In the genomic region with DNA sequence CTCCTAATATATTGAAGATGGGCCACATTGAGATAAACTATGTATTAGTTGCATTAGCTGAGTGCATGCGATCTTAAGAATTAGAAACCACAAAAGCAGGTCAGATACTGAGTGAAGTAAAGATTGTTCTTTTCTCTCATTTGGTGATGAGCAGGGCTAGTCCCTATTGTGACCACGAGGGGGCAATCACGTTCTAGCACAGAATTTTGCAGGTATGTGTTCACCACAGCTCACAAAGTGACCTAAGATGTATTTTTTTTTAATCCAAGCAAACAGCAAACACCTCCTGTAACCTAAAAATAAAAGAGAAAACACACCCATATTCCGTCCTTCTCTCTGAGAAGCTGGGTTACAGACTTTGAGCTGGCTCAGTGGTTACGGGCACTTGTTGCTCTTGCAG, we compare ENCODE assay signal across 8 mouse cellular contexts. TPM values are rescaled to one million over a fixed set of nuclear protein-coding genes. Genes with fewer than 3 reads are reported as not detected.
A peak's percentile ranks its signal among the peaks of the same experiment; 100 is the strongest.
DNase-seq lines count a peak whose midpoint lies in the region; ATAC-seq and TF ChIP-seq lines count a peak whose summit lies in the region.

No protein-coding gene starts in this region.

- no peak overlapping the region for H3K4me2 ChIP-seq in embryonic facial prominence, embryonic 14.5 days (ENCODE audit: low read depth, low read length)
- no peak overlapping the region for H3K4me2 ChIP-seq in neural tube, embryonic 11.5 days (ENCODE audit: low read depth)

- peak; percentile 43 for DNase-seq in urinary bladder, postnatal 14 days (ENCODE audit: low spot score)
- DNase-seq in urinary bladder, postnatal 10 days (ENCODE audit: low spot score): no peak
- peak; percentile 59 for DNase-seq in embryonic facial prominence, embryonic 14.5 days (ENCODE audit: low spot score)
- peak; percentile 41 for DNase-seq in hindlimb bud, embryonic 11.5 days (ENCODE audit: extremely low spot score, low read depth, low spot score)
- peak; percentile 62 for DNase-seq in left cerebral cortex, postnatal 4 days
- peak; percentile 66 for DNase-seq in neural tube, embryonic 11.5 days (ENCODE audit: low spot score)

- H3K9ac ChIP-seq in embryonic facial prominence, embryonic 14.5 days (ENCODE audit: low read depth, low read length): no peak overlapping the region
- H3K9ac ChIP-seq in neural tube, embryonic 11.5 days (ENCODE audit: low read length): no peak overlapping the region

- H3K4me1 ChIP-seq in bone marrow, adult 2 months (ENCODE audit: control insufficient read depth, insufficient read depth, low read length): peaks cover 2% of the 10 kb centered on the region; the same call in 1 of the 2 replicates
- H3K4me1 ChIP-seq in embryonic facial prominence, embryonic 14.5 days (ENCODE audit: control insufficient read depth, insufficient read depth, low read length): no peaks in the 10 kb centered on the region; the same call in 1 of the 2 replicates
- no peaks in the 10 kb centered on the region for H3K4me1 ChIP-seq in neural tube, embryonic 11.5 days (ENCODE audit: control insufficient read depth, insufficient read depth, low read length)

- TF ChIP-seq CTCF in bone marrow, adult 2 months (IDR thresholded peaks at IDR 0.05; ENCODE audit: control insufficient read depth, insufficient read depth, low read length): peak; percentile 50

- intact Hi-C loops in left cerebral cortex, postnatal 4 days (cut with DNase I): loop anchor here (5.0 kb wide), 1 partner anchor 342 kb away; no protein-coding TSS in a partner anchor

- H3K36me3 ChIP-seq in embryonic facial prominence, embryonic 14.5 days (ENCODE audit: control insufficient read depth, insufficient read depth, low read length): no peaks in the 10 kb centered on the region
- no peaks in the 10 kb centered on the region for H3K36me3 ChIP-seq in neural tube, embryonic 11.5 days (ENCODE audit: control insufficient read depth, insufficient read depth, low read length)

- H3K27ac ChIP-seq in bone marrow, adult 2 months (ENCODE audit: control insufficient read depth, insufficient read depth, low read depth, low read length, poor library complexity): no peak overlapping the region
- no peak overlapping the region for H3K27ac ChIP-seq in embryonic facial prominence, embryonic 14.5 days (replicated peaks; ENCODE audit: low read depth, low read length)
- no peak overlapping the region for H3K27ac ChIP-seq in neural tube, embryonic 11.5 days (ENCODE audit: low read depth, low read length)

- ATAC-seq in embryonic facial prominence, embryonic 14.5 days (ENCODE audit: low read depth): no peak
- ATAC-seq in neural tube, embryonic 11.5 days (ENCODE audit: insufficient read depth, low FRiP score, low TSS enrichment): no peak
- no peak for ATAC-seq in erythroid progenitor cell, adult 5-6 weeks (replicated peaks; ENCODE audit: low FRiP score, poor library complexity, severe bottlenecking)

- WGBS in bone marrow, adult 2 months: 23% methylated on average over 5 of the region's 5 CpGs
- 29% methylated on average over 5 of the region's 5 CpGs for WGBS in embryonic facial prominence, embryonic 14.5 days
- 33% methylated on average over 5 of the region's 5 CpGs for WGBS in neural tube, embryonic 11.5 days

- H3K27me3 ChIP-seq in embryonic facial prominence, embryonic 14.5 days (replicated peaks; ENCODE audit: control insufficient read depth, insufficient read depth, low read length): no peaks in the 10 kb centered on the region
- no peaks in the 10 kb centered on the region for H3K27me3 ChIP-seq in neural tube, embryonic 11.5 days (ENCODE audit: control insufficient read depth, insufficient read depth, low read length)

- H3K9me3 ChIP-seq in embryonic facial prominence, embryonic 14.5 days (ENCODE audit: control insufficient read depth, low read length): no peaks in the 10 kb centered on the region
- H3K9me3 ChIP-seq in neural tube, embryonic 11.5 days (ENCODE audit: control insufficient read depth, low read length): no peaks in the 10 kb centered on the region

- TF ChIP-seq POLR2A in bone marrow, adult 2 months (IDR thresholded peaks at IDR 0.05; ENCODE audit: borderline replicate concordance, control insufficient read depth, low read depth, low read length): no peak

- no peak overlapping the region for H3K4me3 ChIP-seq in bone marrow, adult 2 months (replicated peaks; ENCODE audit: control insufficient read depth, low read depth, low read length)
- H3K4me3 ChIP-seq in embryonic facial prominence, embryonic 14.5 days (ENCODE audit: low read depth, low read length): no peak overlapping the region
- H3K4me3 ChIP-seq in neural tube, embryonic 11.5 days (ENCODE audit: low read depth, low read length): no peak overlapping the region

RNA-seq across cellular contexts. Expression of a gene that starts 12.1 kb away (rescaled TPM):
- 7.7 and 14.1 TPM in 2 replicates for polyA plus RNA-seq in bone marrow, adult 2 months (2011; ENCODE audit: insufficient read depth, insufficient read length, low replicate concordance, missing spikeins)
- polyA plus RNA-seq in embryonic facial prominence, embryonic 14.5 days (2014; fragmentation: Nextera tagmentation; extraction: Ambion mirVana): 2.5 and 4.7 TPM in 2 replicates
- under 1 TPM in 1 of 2 experiments, not detected in 1; 0.24 TPM for total RNA-seq in left cerebral cortex, postnatal 4 days (2021)
- 0.74 and 0.93 TPM in 2 replicates for polyA plus RNA-seq in neural tube, embryonic 11.5 days (2014; fragmentation: Nextera tagmentation; extraction: Ambion mirVana)
- 10.5 and 24.3 TPM in 2 replicates for total RNA-seq in erythroid progenitor cell, adult 5-6 weeks (2015; ENCODE audit: low replicate concordance)
- 3.5 and 11.3 TPM in 2 replicates for total RNA-seq in erythroid progenitor cell, adult 5-6 weeks (2017; ENCODE audit: low replicate concordance)

RNA-seq across cellular contexts. Expression of a gene that starts 21.3 kb away (rescaled TPM):
- polyA plus RNA-seq in bone marrow, adult 2 months (2011; ENCODE audit: insufficient read depth, insufficient read length, low replicate concordance, missing spikeins): 2.2 and 7.5 TPM in 2 replicates
- polyA plus RNA-seq in embryonic facial prominence, embryonic 14.5 days (2014; fragmentation: Nextera tagmentation; extraction: Ambion mirVana): 7.5 and 9.0 TPM in 2 replicates
- total RNA-seq in left cerebral cortex, postnatal 4 days (2021): 10 to 100 TPM; 20.4 to 22.4 TPM
- polyA plus RNA-seq in neural tube, embryonic 11.5 days (2014; fragmentation: Nextera tagmentation; extraction: Ambion mirVana): 12.2 and 15.0 TPM in 2 replicates
- total RNA-seq in erythroid progenitor cell, adult 5-6 weeks (2015; ENCODE audit: low replicate concordance): 5.0 and 11.9 TPM in 2 replicates
- total RNA-seq in erythroid progenitor cell, adult 5-6 weeks (2017; ENCODE audit: low replicate concordance): 1.6 and 6.2 TPM in 2 replicates
